Mouse (Mus musculus): ENCODE measurements at regions not wholly inside any gene's neighbourhood (a gene's known extent, or its start where the extent isn't known, plus 50 kb on each side); places are given as distances from the start of the nearest gene placed in this dataset.
"Not testable (repeated sequence)": the region's sequence is repeated elsewhere in the genome, so short reads cannot be mapped to it uniquely, and the experiment has no call there.

DNA sequence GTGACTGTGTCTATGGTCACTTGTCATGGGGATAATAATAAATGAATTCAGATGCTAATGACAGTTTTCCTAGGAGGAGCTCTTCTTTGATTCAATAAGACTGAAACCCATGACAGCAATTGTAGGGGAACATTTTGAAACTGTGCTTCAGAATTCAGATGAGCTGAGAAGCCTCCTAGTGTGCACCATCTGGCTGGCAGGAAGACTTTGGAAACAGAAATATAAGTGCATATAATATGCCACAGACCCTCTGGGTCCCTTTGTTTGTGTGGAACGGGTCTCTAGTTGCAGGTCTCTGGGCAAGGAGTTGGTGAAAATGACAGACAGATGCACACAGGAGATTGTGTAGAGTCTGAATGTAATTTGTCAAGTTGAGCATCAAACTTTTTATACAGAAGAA is 1043.3 kb upstream of the Cntnap5a start:
- peak; percentile 19 to 27 for DNase-seq

DNA sequence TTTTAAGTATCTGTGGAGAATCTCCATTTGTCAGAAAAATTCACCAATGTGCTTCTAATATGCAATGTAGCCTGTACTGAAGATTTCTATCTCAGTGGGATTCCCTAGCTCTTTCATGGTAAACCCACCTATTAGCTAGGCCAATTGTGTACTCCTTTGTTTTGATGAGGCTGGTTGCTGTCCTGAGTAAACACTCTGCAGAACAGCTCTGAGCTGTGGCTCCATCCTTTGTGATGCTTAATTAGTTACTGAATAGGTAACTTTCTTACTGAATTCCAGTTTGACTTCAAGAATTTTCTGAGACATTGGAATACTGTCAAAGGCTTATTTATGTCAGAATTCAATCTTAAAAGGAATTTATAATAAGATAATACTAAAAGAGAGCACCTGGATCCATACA is 1042.7 kb upstream of the Cntnap5a start:
- not testable (repeated sequence) for DNase-seq

DNA sequence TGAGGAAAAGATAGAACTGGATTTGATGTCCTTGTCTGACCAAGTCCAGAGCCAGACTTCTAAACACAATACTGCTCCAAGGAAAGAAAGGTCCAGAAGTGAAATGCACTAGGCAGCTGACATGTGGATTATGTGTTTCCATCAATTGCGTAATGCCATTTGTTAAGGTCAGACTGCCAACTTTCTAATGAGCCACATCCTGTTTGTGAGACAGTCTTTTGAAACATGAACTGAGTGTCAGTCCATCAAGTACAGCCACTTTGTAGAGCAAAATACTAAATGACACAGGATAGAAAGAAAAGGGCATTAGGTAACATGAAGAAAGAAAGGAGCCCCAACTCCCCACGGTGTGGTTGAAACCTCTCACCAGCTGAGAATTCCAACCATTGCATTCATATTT is 1010.6 kb upstream of the Cntnap5a start:
- no peak for DNase-seq

DNA sequence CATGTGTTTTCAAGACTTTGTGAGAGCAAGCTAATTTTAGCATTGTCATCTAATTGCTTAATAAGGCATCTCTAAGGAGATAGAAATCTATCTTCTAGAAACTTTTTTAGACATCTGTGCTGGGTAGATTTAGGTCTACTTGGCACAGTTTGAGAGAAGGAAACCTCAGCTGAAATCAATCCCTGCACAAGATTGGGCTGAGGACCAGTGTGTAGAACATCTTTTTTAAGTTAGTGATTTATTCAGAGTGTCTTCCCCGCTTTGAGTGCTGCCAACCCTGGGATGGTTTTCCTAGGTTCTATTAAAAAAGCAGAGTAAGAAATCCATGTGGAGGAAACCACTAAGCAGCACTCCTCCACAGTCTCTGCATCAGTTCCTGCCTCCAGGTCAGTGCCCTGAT is 1003.3 kb upstream of the Cntnap5a start:
- no peak for DNase-seq

DNA sequence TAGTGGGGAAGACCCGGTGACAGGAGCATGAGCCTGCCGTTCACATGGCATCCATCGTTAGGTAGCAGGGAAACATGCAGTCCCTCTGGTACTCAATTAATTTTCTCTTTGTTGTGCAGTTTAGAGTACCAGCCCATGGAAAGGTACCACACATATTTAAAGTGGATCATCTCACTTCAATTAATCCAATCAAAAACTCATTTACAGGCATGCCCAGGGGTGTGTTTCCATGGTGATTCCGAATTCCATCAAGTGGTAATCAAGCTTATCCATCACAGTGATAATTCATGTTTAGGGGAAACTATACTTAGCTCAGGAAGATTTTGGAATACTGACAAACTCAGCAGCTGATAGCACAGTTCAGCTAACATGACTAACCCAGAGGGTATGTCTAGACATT is 963.4 kb upstream of the Cntnap5a start:
- no peak for DNase-seq

DNA sequence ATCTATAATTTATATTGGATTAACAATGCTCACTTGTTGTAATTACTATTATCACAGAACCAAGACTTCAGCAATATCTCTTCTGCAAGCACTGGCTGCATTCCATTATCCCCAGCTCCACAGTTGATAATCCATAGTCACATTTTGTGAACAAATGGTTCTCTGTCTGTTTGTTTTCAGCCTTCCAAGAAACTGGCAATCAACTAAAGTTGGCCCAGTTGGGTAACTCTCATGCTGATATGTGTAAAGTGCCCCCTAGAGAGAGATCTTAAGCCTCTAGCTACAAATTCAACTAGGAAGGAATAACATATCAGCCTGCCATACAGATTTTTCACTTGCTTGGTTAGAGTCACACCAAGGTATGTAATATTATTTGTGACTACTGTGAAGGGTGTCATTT is 955.4 kb upstream of the Cntnap5a start:
- DNase-seq, result peak in 1 of 2 experiments; percentile 5

Measured in cerebellum, postnatal 25 days (tissue).